Mouse (Mus musculus): ENCODE measurements around the gene Idi2. TPM values are rescaled to one million over a fixed set of nuclear protein-coding genes. Genes with fewer than 3 reads are reported as not detected.
"Not testable (repeated sequence)": the region's sequence is repeated elsewhere in the genome, so short reads cannot be mapped to it uniquely, and the experiment has no call there.

Idi2 gene
- total RNA-seq, 2 experiments from 2014 or later, result not detected

DNA sequence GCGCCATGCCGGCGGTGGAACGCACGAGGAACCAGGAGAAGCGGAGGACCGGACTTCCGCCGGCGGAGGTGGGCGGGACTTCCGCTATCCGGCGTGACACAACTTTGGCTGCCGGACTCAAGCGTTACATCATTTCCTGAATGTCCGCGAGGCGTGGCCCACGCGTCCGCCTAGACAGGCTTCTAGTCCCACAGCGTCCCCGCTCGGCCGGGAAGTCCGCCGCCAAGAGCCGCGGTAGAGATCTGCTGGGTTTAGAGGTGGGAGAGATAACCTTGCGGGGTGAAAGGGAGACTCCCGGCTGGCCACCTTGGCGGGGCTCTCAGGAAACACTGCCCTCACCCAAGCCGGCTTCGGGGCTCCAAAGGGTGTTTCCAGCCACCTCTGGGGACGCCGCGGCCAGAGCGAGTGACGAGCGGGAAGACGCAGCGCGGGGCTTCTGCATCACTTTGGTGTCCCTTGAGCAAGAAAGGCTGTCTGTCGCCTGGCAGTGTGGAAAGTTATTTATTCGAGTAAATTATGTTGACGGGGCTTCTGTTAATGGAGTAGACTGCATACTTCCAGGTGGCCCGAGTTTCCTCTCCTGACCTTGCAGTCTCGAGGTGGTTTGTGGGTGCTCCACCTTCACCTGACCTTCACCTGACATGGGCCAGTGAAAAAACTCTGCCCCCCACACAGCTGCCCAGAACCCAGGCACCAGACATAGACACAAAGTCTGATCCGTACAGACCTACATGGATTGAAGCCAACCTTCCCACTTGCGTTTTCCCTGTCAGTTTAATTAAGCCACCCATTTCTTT lies 43.5 kb downstream of the Idi2 start, which contains the start of gene Gtpbp4:
Gene Gtpbp4 (minus strand): TSS at position 94 of the 797 bp plus-strand sequence.
- peak; percentile 91 to 93 for DNase-seq (ENCODE audit: low spot score in 2 of 2)

DNA sequence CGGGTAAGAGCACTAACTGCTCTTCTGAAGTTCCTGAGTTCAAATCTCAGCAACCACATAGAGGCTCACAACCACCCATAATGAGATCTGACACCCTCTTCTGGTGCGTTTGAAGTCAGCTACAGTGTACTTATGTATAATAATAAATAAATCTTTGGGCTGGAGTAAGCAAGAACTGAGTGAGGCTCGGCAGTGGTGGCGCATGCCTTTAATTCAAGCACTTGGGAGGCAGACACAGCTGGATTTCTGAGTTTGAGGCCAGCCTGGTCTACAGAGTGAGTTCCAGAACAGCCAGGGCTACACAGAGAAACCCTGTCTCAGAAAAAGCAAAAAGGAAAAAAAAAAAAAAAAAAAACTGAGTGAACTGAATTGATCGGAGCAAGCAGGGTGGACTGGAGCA lies 44.6 kb downstream of the Idi2 start:
- not testable (repeated sequence) for DNase-seq (ENCODE audit: low spot score in 2 of 2)

DNA sequence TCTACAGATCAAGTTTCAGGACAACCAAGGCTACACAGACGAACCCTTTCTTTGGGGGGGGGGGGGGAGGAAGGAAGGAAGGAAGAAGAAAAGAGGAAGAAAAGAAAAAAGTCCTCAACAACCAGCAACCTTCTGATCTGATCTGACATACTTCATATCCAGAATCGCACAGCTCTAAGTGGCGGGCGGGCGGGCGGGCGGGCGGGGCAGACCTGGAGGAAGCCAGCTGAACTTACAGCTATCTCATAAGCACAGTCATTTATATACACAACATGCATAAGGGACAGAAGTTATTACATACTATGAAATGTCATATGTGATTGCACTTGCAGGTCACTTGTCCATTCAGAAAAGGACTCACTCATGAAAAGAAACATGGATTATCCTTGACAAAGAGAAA lies 46.8 kb downstream of the Idi2 start:
- DNase-seq (ENCODE audit: low spot score in 2 of 2), result no peak

- no peak for DNase-seq (ENCODE audit: low spot score in 2 of 2)
Observed at GRCm38 (mm10) chr13:9003306-9003705, 50.6 kb downstream of the Idi2 start.

Small RNA genes within 50 kb of the gene (microRNA-seq; reads per million reads assigned to microRNA genes)
- gene Gm22750 (ENCODE audit: borderline number of aligned reads in 2 of 2), result 0 reads per million in 2 experiments

Other genes with a start within 250 kb of the Idi2 start
- gene Wdr37, start 81.0 kb upstream of the Idi2 start, total RNA-seq (2021), result 10 to 100 TPM; 31.3 to 41.3 TPM
- gene Idi1, start 67.4 kb upstream of the Idi2 start, total RNA-seq (2021), result 100 to 1,000 TPM in 1 of 2 experiments, 10 to 100 TPM in 1; 78.7 to 103 TPM
- not detected for gene Gm9745, start 4.6 kb upstream of the Idi2 start, total RNA-seq (2021)
- gene Gtpbp4, start 43.2 kb downstream of the Idi2 start, total RNA-seq (2021), result 10 to 100 TPM; 70.7 to 72.4 TPM
- gene Larp4b, start 141.0 kb downstream of the Idi2 start, total RNA-seq (2021), result 10 to 100 TPM; 60.5 to 70.0 TPM

All from adrenal gland, adult 18-20 months (tissue).